Mouse (Mus musculus) cerebellum, postnatal 4 days (tissue): ENCODE measurements around the gene Abcc1.

Experiments
- DNase-seq, 2 experiments: peaks; one replicate each; pipeline ENCODE4 v3.0.0; 2022; ENCODE audit warnings: low spot score in 2 of 2, mixed read lengths in 1 of 2

Abcc1 gene

GRCm38 (mm10) chr16:14361362-14362098 is at the start of gene Abcc1:
Gene Abcc1 (plus strand): TSS chr16:14361558.
- DNase-seq: peak; percentile 36 to 76

- no peak for DNase-seq
Measured at GRCm38 (mm10) chr16:14312914-14313313, 48.4 kb upstream of the Abcc1 start.

- peak; percentile 91 to 98 for DNase-seq
Measured at GRCm38 (mm10) chr16:14316884-14317876, 44.2 kb upstream of the Abcc1 start, which contains the start of gene Fopnl. Gene Fopnl (minus strand): TSS chr16:14317405.

GRCm38 (mm10) chr16:14319681-14320080 is 41.7 kb upstream of the Abcc1 start:
- no peak for DNase-seq

- no peak for DNase-seq
Measured at GRCm38 (mm10) chr16:14320494-14320893, 40.9 kb upstream of the Abcc1 start.

- no peak for DNase-seq
Measured at GRCm38 (mm10) chr16:14328156-14328555, 33.2 kb upstream of the Abcc1 start.

- no peak for DNase-seq
Measured at GRCm38 (mm10) chr16:14344967-14345366, 16.4 kb upstream of the Abcc1 start.

- no peak for DNase-seq
Measured at GRCm38 (mm10) chr16:14351571-14351970, 9.8 kb upstream of the Abcc1 start.

- DNase-seq: no peak
Measured at GRCm38 (mm10) chr16:14352234-14352633, 9.1 kb upstream of the Abcc1 start.

GRCm38 (mm10) chr16:14352663-14353062 is 8.7 kb upstream of the Abcc1 start:
- no peak for DNase-seq

- DNase-seq: no peak
Measured at GRCm38 (mm10) chr16:14357859-14358258, 3.5 kb upstream of the Abcc1 start.

- DNase-seq: no peak
Measured at GRCm38 (mm10) chr16:14358531-14358930, 2.8 kb upstream of the Abcc1 start.

GRCm38 (mm10) chr16:14360931-14361330 is 427 bp upstream of the Abcc1 start:
- DNase-seq: no peak

GRCm38 (mm10) chr16:14362099-14362820 is 902 bp downstream of the Abcc1 start:
- no peak for DNase-seq

GRCm38 (mm10) chr16:14363496-14363895 is 2.1 kb downstream of the Abcc1 start:
- DNase-seq: no peak

GRCm38 (mm10) chr16:14364066-14364465 is 2.7 kb downstream of the Abcc1 start:
- DNase-seq: no peak

- DNase-seq: no peak
Measured at GRCm38 (mm10) chr16:14365457-14365856, 4.1 kb downstream of the Abcc1 start.

- no peak for DNase-seq
Measured at GRCm38 (mm10) chr16:14366017-14366416, 4.7 kb downstream of the Abcc1 start.

- DNase-seq: no peak
Measured at GRCm38 (mm10) chr16:14371367-14371766, 10.0 kb downstream of the Abcc1 start.

- DNase-seq: no peak
Measured at GRCm38 (mm10) chr16:14372382-14372781, 11.0 kb downstream of the Abcc1 start.

- no peak for DNase-seq
Measured at GRCm38 (mm10) chr16:14372817-14373301, 11.5 kb downstream of the Abcc1 start.

GRCm38 (mm10) chr16:14375942-14376341 is 14.6 kb downstream of the Abcc1 start:
- no peak for DNase-seq
